Mouse (Mus musculus) CH12.LX (cell line): ENCODE data around the gene Togaram1. TPM values are rescaled to one million over a fixed set of nuclear protein-coding genes. Genes with fewer than 3 reads are reported as not detected.

ENCODE experiments used
- DNase-seq: peaks from one replicate; pipeline ENCODE4 v3.0.0-alpha.2; 2013; ENCODE audit errors: extremely low read depth
- H3K27ac ChIP-seq: 2 replicates; pipeline ENCODE4 v1.5.1; 2012; ENCODE audit warnings: low read depth, mild to moderate bottlenecking, control low read depth, moderate library complexity; ENCODE audit not compliant: insufficient read depth
- H3K27me3 ChIP-seq: replicated peaks from 2 replicates; pipeline ENCODE3; 2012; ENCODE audit warnings: inconsistent platforms
- H3K36me3 ChIP-seq, 2 experiments: replicated peaks in 1 of 2; 2 replicates each; pipeline versions ENCODE3 to v1.6.1; 2012; ENCODE audit warnings: inconsistent platforms in 1 of 2, low read length in 1 of 2, mild to moderate bottlenecking in 1 of 2, mixed read lengths in 1 of 2, moderate library complexity in 1 of 2; ENCODE audit not compliant: control insufficient read depth in 1 of 2, insufficient read depth in 1 of 2
- H3K4me1 ChIP-seq, 2 experiments: 2 replicates each; pipeline ENCODE4 v1.6.1; 2012; ENCODE audit warnings: inconsistent platforms in 1 of 2, moderate library complexity in 1 of 2; ENCODE audit not compliant: insufficient read depth in 2 of 2, control insufficient read depth in 1 of 2
- H3K4me2 ChIP-seq: 2 replicates; pipeline ENCODE4 v1.6.1; 2012; ENCODE audit warnings: low read depth, mild to moderate bottlenecking, control low read depth; ENCODE audit not compliant: poor library complexity, insufficient read depth, severe bottlenecking
- H3K4me3 ChIP-seq, 3 experiments: fragments of 150-350 bp in 1 of 3; sonication (generic) in 1 of 3; replicated peaks in 1 of 3; 2 replicates each; pipeline versions ENCODE3 to v1.5.1; 2011 to 2012; ENCODE audit warnings: low read depth in 2 of 3, low read length in 2 of 3, mild to moderate bottlenecking in 2 of 3, moderate library complexity in 2 of 3, control low read depth in 1 of 3, improper control_type of control experiment in 1 of 3, inconsistent platforms in 1 of 3, mixed read lengths in 1 of 3; ENCODE audit not compliant: poor library complexity in 1 of 3
- H3K79me2 ChIP-seq: replicated peaks from 2 replicates; pipeline ENCODE4 v1.6.1; 2012; ENCODE audit warnings: mild to moderate bottlenecking, moderate library complexity; ENCODE audit not compliant: control insufficient read depth, poor library complexity, insufficient read depth, severe bottlenecking; ENCODE audit errors: extremely low read depth
- H3K9ac ChIP-seq: 2 replicates; pipeline ENCODE4 v1.6.1; 2012; ENCODE audit warnings: low read depth, mild to moderate bottlenecking, control low read depth, moderate library complexity; ENCODE audit not compliant: insufficient read depth
- H3K9me3 ChIP-seq: replicated peaks from 2 replicates; pipeline ENCODE3; 2012; ENCODE audit warnings: low read length, inconsistent platforms, mixed read lengths
- BHLHE40 ChIP-seq: IDR thresholded peaks from 2 replicates; pipeline ENCODE4 v1.6.1; 2011; ENCODE audit warnings: mild to moderate bottlenecking, low read depth, low read length, improper control_type of control experiment
- CHD1 ChIP-seq: IDR thresholded peaks from 2 replicates; pipeline ENCODE4 v1.6.1; 2012; ENCODE audit warnings: low read depth, low read length, improper control_type of control experiment, inconsistent platforms
- CHD2 ChIP-seq: IDR thresholded peaks from 2 replicates; pipeline ENCODE4 v1.6.1; 2011; ENCODE audit warnings: low read length, improper control_type of control experiment
- CTCF ChIP-seq, 2 experiments: IDR thresholded peaks in 1 of 2; conservative IDR thresholded peaks in 1 of 2; 2 replicates each; pipeline ENCODE4 v1.5.1; 2011 to 2012; ENCODE audit warnings: low read depth in 2 of 2, low read length in 2 of 2, improper control_type of control experiment in 1 of 2, inconsistent platforms in 1 of 2, mild to moderate bottlenecking in 1 of 2, moderate library complexity in 1 of 2
- E2F4 ChIP-seq: IDR thresholded peaks from 2 replicates; pipeline ENCODE4 v1.6.1; 2011; ENCODE audit warnings: low read depth, low read length, improper control_type of control experiment; ENCODE audit not compliant: insufficient replicate concordance
- ELF1 ChIP-seq: IDR thresholded peaks from 2 replicates; pipeline ENCODE4 v1.6.1; 2014; ENCODE audit warnings: low read depth, mild to moderate bottlenecking, inconsistent platforms, low read length, improper control_type of control experiment
- EP300 ChIP-seq: IDR thresholded peaks from 2 replicates; pipeline ENCODE4 v1.6.1; 2011; ENCODE audit warnings: low read length, improper control_type of control experiment
- ETS1 ChIP-seq: conservative IDR thresholded peaks from 2 replicates; pipeline ENCODE4 v1.6.1; 2012; ENCODE audit warnings: low read depth, mild to moderate bottlenecking, inconsistent platforms, low read length, improper control_type of control experiment, moderate library complexity
- GABPA ChIP-seq: IDR thresholded peaks from 2 replicates; pipeline ENCODE4 v1.6.1; 2012; ENCODE audit warnings: low read depth, low read length, improper control_type of control experiment, inconsistent platforms; ENCODE audit not compliant: insufficient replicate concordance
- HCFC1 ChIP-seq: IDR thresholded peaks from 2 replicates; pipeline ENCODE4 v1.6.1; 2012; ENCODE audit warnings: low read depth, mild to moderate bottlenecking, inconsistent platforms, low read length, improper control_type of control experiment
- IRF4 ChIP-seq: IDR thresholded peaks from 2 replicates; pipeline ENCODE4 v1.6.1; 2014; ENCODE audit warnings: low read depth, mild to moderate bottlenecking, inconsistent platforms, low read length, improper control_type of control experiment
- JUN ChIP-seq: IDR thresholded peaks from 2 replicates; pipeline ENCODE4 v1.6.1; 2011; ENCODE audit warnings: low read depth, mild to moderate bottlenecking, low read length, improper control_type of control experiment, moderate library complexity; ENCODE audit not compliant: insufficient read depth
- JUND ChIP-seq: conservative IDR thresholded peaks from 2 replicates; pipeline ENCODE4 v1.6.1; 2011; ENCODE audit warnings: low read depth, low read length, improper control_type of control experiment
- KAT2A ChIP-seq: IDR thresholded peaks from 2 replicates; pipeline ENCODE4 v1.6.1; 2012; ENCODE audit warnings: low read length, improper control_type of control experiment, inconsistent platforms; ENCODE audit not compliant: insufficient replicate concordance
- MAFK ChIP-seq: IDR thresholded peaks from 2 replicates; pipeline ENCODE4 v1.6.1; 2011; ENCODE audit warnings: low read length, improper control_type of control experiment; ENCODE audit not compliant: insufficient replicate concordance
- MAX ChIP-seq: IDR thresholded peaks from 2 replicates; pipeline ENCODE4 v1.6.1; 2011; ENCODE audit warnings: low read length, improper control_type of control experiment
- MAZ ChIP-seq: IDR thresholded peaks from 2 replicates; pipeline ENCODE4 v1.6.1; 2012; ENCODE audit warnings: low read depth, mild to moderate bottlenecking, inconsistent platforms, low read length, improper control_type of control experiment, moderate library complexity
- MXI1 ChIP-seq: IDR thresholded peaks from 2 replicates; pipeline ENCODE4 v1.6.1; 2011; ENCODE audit warnings: mild to moderate bottlenecking, low read depth, low read length, improper control_type of control experiment
- MYC ChIP-seq: IDR thresholded peaks from 2 replicates; pipeline ENCODE4 v1.6.1; 2011; ENCODE audit warnings: low read depth, mild to moderate bottlenecking, improper control_type of control experiment, low read length
- NRF1 ChIP-seq: IDR thresholded peaks from 2 replicates; pipeline ENCODE4 v1.6.1; 2014; ENCODE audit warnings: low read depth, mild to moderate bottlenecking, inconsistent platforms, low read length, improper control_type of control experiment, moderate library complexity
- PAX5 ChIP-seq: IDR thresholded peaks from 2 replicates; pipeline ENCODE4 v1.6.1; 2012; ENCODE audit warnings: low read length, inconsistent platforms, mixed read lengths
- POLR2A ChIP-seq: IDR thresholded peaks from 2 replicates; pipeline ENCODE4 v1.6.1; 2011; ENCODE audit warnings: low read depth, mild to moderate bottlenecking, improper control_type of control experiment, low read length
- POLR2AphosphoS2 ChIP-seq: IDR thresholded peaks from 2 replicates; pipeline ENCODE4 v1.6.1; 2011; ENCODE audit warnings: low read depth, low read length, improper control_type of control experiment
- RAD21 ChIP-seq: IDR thresholded peaks from 2 replicates; pipeline ENCODE4 v1.6.1; 2011; ENCODE audit warnings: low read depth, mild to moderate bottlenecking, low read length, improper control_type of control experiment, moderate library complexity
- RCOR1 ChIP-seq: conservative IDR thresholded peaks from 2 replicates; pipeline ENCODE4 v1.6.1; 2012; ENCODE audit warnings: low read depth, mild to moderate bottlenecking, inconsistent platforms, low read length, improper control_type of control experiment
- SIN3A ChIP-seq: IDR thresholded peaks from 2 replicates; pipeline ENCODE4 v1.6.1; 2012; ENCODE audit warnings: low read length, improper control_type of control experiment, inconsistent platforms
- SMC3 ChIP-seq: IDR thresholded peaks from 2 replicates; pipeline ENCODE4 v1.6.1; 2011; ENCODE audit warnings: low read depth, low read length, improper control_type of control experiment
- TBP ChIP-seq: conservative IDR thresholded peaks from 2 replicates; pipeline ENCODE4 v1.6.1; 2011; ENCODE audit warnings: low read depth, low read length, improper control_type of control experiment
- TCF12 ChIP-seq: IDR thresholded peaks from 2 replicates; pipeline ENCODE4 v1.6.1; 2014; ENCODE audit warnings: low read depth, mild to moderate bottlenecking, inconsistent platforms, low read length, improper control_type of control experiment
- USF1 ChIP-seq: IDR thresholded peaks from 2 replicates; pipeline ENCODE4 v1.6.1; 2014; ENCODE audit warnings: low read depth, mild to moderate bottlenecking, inconsistent platforms, low read length, improper control_type of control experiment
- ZKSCAN1 ChIP-seq: IDR thresholded peaks from 2 replicates; pipeline ENCODE4 v1.6.1; 2012; ENCODE audit warnings: low read depth, inconsistent platforms, low read length, improper control_type of control experiment, borderline replicate concordance
- ZMIZ1 ChIP-seq: IDR thresholded peaks from 2 replicates; pipeline ENCODE4 v1.6.1; 2012; ENCODE audit warnings: low read depth, mild to moderate bottlenecking, inconsistent platforms, low read length, improper control_type of control experiment
- ZNF384 ChIP-seq: IDR thresholded peaks from 2 replicates; pipeline ENCODE4 v1.6.1; 2012; ENCODE audit warnings: low read depth, low read length, improper control_type of control experiment, inconsistent platforms
- dilution Hi-C: fragments of 300-500 bp; cut with MboI; formaldehyde crosslinking; loops from 2 replicates; pipeline ENCODE4 v1.14.3; 2020; ENCODE audit warnings: low sequenced_read_pairs; ENCODE audit not compliant: extremely low pct_unique_long_range_greater_than_20kb, extremely low pct_ligation_motif_present
- in situ Hi-C: fragments of 300-500 bp; cut with MboI; formaldehyde crosslinking; loops from 3 replicates; pipeline ENCODE4 v1.14.3; 2019; ENCODE audit warnings: low sequenced_read_pairs, low pct_ligation_motif_present, low pct_unique_long_range_greater_than_20kb, mixed read lengths
- polyA plus RNA-seq: library from polyadenylated mRNA; unstranded; fragments of >175 nt; gene quantifications from 2 replicates; pipeline ENCODE4 v1.2.1, GENCODE M21; 2012; ENCODE audit warnings: low read depth; ENCODE audit not compliant: insufficient read length
- total RNA-seq, 2 experiments: library from RNA; depleted of rRNA; stranded (reverse); fragments of 300-350 nt in 1 of 2; fragments of >200 nt in 1 of 2; gene quantifications; 2 replicates each; pipeline ENCODE4 v1.2.3; 2012 to 2014

The Togaram1 gene
- total and polyA plus RNA-seq, 3 experiments, result 19.1 to 29.5 (median 24.1) TPM

- TF ChIP-seq NRF1 (no peak), USF1 (no peak), SIN3A (peak; percentile 75), ZNF384 (no peak), ETS1 (no peak), POLR2AphosphoS2 (no peak), TBP (no peak), EP300 (no peak), MYC (no peak), JUND (no peak), KAT2A (no peak), CHD2 (no peak), JUN (no peak), MXI1 (0 out of 2 replicates have a peak, but pooled peaks have one; percentile 30), MAZ (no peak), HCFC1 (no peak), POLR2A (no peak), BHLHE40 (peak; percentile 56), CTCF (conservative IDR thresholded peaks at IDR 0.05 in 1 of 2, IDR thresholded peaks at IDR 0.05 in 1 of 2; ENCODE audit: low read depth in 2 of 2, low read length in 2 of 2) (no peak), ZKSCAN1 (no peak), E2F4 (no peak), SMC3 (no peak), RCOR1 (no peak), PAX5 (no peak), MAX (no peak), ELF1 (no peak), IRF4 (no peak), ZMIZ1 (no peak), GABPA (no peak), MAFK (no peak), CHD1 (0 out of 2 replicates have a peak, but pooled peaks have one; percentile 6), TCF12 (no peak), RAD21 (no peak)
- no peak overlapping the region for H3K27ac ChIP-seq
- in situ Hi-C loops (no loop called here), dilution Hi-C loops (no loop called here)
- peak; percentile 46 for DNase-seq
- H3K4me1 ChIP-seq, result peaks cover 0 to 21% of the 10 kb centered on the region in 2 experiments; a peak in 2 of 4 replicates
- no peaks in the 10 kb centered on the region for H3K27me3 ChIP-seq
- peaks cover 3 to 23% of the 10 kb centered on the region in 2 experiments for H3K36me3 ChIP-seq
- peaks cover 49% of the 10 kb centered on the region for H3K79me2 ChIP-seq
- H3K9me3 ChIP-seq, result no peaks in the 10 kb centered on the region
- peak overlapping the region; percentile 86 for H3K9ac ChIP-seq
- H3K4me3 ChIP-seq, result peak overlapping the region; percentile 63 to 99 (median 85)
- H3K4me2 ChIP-seq, result peak overlapping the region; percentile 95; the same call in 1 of the 2 replicates
Measured at GRCm38 (mm10) chr12:65036892-65037545, 71.4 kb downstream of the Togaram1 start.
